Mouse (Mus musculus): ENCODE data around the gene Cd276.

- TF ChIP-seq CTCF (IDR thresholded peaks at IDR 0.05; ENCODE audit: borderline replicate concordance, insufficient read depth, low read length) (no peak), POLR2A (IDR thresholded peaks at IDR 0.05; ENCODE audit: low read depth, low read length) (no peak)
These were observed 35.3 kb downstream of the Cd276 start for GRCm38 (mm10) chr9:58519953-58520352.

Measured in embryonic fibroblast, embryonic 13.5 days (primary cell).